Mouse (Mus musculus): ENCODE results near the gene Wrap53. TPM values are rescaled to one million over a fixed set of nuclear protein-coding genes. Genes with fewer than 3 reads are reported as not detected.
A peak's percentile ranks its signal among the peaks of the same experiment; 100 is the strongest.

Wrap53 gene
- total RNA-seq, 2 experiments from 2014 or later: 9.2 to 10.7 TPM

DNA sequence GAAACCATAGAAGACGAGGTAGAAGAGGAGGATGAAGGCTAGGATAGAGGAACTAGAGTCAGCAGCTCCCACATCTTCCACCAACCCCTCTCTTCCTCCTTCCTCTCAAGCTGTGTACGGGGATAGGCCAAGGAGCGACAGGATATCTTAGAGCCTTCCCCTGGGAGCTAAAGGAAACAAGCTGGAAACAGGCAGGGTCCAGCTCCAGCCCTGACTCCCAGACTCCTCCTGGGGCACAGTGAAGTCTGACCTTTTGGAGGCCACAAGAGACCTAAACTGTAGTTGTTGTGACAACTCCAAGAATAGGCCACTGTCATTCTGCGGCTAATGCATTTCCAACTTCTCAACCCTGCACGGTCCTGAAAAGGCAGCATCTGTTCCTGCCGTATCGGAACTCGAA is 23.5 kb upstream of the Wrap53 start:
- DNase-seq (ENCODE audit: low spot score in 2 of 2): no peak

DNA sequence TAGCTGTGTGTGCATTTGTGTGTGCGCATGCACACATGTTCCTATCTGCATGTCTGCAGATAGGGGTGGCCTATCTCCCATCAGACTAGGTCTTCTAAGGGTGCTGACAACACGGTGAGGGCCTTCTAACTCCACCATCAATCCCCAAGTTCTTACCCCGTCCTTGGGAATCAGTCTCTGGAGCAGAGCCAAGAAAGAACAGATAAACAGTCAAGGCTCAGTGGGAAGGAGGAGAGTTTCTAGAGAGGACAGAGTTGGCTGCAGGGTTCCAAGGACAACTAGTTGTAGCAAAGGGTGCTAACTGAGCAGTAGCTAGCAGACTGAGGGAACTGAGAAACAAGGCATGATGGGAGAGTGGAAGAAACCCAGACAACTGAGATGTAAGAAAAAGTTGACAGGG is 21.7 kb upstream of the Wrap53 start:
- DNase-seq (ENCODE audit: low spot score in 2 of 2): no peak

DNA sequence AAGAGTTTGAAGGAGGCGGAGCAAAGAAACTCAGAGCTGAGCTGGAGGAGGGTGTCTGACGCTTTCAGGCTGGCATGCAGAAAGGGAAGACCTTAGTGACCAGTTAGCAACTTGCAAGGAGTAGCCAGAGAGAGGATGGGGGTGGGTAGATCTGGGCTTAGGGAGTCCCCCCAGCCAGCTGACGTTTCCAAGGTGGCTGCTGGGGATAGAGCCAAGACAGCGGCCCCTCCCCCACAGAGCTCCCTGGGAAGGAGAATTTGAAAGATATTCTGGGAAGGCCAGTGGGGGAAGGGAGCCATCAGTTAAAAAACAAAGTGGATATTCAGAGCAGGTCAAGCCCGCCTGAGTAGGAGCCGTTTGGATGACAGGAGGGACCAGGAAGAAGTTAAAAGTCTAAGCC is 20.0 kb upstream of the Wrap53 start:
- peak; percentile 52 for DNase-seq (ENCODE audit: low spot score in 2 of 2)

DNA sequence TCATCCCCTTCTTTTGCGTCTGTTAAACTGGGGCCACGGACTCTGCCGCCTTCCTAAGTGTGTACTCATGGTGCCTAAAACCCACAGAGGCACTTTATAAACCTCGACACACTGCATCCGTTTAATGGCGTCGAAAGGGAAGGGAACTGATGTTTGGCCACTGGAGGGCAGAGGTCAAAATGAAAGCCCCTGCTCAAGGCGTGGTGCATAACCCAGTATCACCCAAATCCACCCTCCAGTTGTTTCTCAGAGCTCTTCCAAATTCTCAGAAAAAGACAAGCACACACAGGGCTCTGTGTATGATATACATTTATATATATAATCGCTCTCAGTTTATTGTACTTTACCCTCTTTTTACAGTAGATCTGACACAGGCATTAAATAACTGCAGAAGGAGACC is 19.4 kb upstream of the Wrap53 start:
- no peak for DNase-seq (ENCODE audit: low spot score in 2 of 2)

DNA sequence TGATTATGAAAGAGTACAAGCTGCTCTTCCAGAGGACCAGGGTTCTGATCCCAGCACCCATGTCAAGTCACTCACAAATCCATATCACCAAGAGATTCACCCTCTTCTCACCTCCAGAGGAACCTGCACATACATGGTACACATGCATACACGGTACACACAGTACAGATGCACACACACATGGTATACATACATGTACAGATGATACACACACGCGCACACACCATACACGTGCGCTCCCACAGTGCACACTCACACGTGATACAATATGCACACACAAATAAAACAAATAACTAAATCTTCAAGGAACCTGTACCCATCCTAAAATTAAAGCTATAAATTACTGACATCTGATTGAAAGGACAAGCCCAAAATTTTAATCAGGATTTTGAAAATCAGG is 14.8 kb upstream of the Wrap53 start:
- no peak for DNase-seq (ENCODE audit: low spot score in 2 of 2)

DNA sequence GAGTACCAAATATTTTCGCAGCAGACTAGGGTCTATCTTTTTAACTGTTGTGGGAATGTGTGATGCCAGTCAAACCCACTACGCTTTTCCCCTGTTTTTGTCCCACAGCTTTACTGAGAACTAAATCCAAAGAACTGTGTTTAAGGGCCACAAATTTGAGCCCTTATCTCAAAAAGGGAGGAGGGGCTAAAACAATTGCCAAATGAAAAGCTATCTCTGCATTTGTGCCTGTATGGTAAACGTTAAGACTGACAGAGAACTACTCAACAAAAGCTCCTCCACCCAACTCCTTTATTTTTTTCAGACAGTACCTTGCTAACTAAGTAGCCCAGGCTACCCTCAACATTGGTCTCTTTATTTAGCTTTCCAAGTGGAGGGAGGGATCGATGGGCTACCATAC is 12.7 kb upstream of the Wrap53 start:
- no peak for DNase-seq (ENCODE audit: low spot score in 2 of 2)

DNA sequence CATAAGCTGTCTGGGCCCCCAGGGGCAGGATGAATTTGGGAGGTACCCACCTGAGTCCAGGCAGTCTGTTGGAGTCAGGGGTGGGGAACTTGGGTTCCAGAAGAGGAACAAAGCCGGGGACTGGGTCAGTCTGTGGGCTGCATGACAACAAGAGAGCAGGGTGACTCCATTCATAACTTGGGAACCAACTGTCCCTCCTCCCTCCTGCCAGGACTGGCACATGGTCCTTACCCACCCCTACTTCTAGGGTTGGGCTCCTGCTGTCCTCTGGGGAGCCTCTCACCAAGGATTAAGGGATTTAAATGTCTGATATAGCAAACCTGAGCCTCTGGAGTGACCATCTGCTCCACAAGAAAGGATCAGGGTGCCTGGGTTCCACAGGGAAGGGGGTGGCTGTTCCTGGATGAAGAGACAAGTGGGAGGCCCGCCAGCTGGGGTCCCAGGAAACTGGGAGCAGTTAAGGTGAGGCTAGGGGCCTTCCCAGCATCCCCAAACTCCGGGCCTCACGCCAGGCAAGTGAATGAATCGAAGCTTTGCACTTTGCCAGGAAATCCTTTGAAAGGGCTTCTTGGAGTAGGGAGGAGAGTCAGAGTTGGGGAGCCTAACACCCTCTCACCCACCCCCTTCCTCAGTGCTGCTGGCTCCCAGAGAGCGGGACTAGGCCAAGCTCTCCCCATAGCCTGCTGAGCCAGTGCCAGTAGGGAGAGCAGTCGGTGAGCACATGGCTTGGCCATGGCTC is 12.0 kb upstream of the Wrap53 start:
- DNase-seq (ENCODE audit: low spot score in 2 of 2): peak; percentile 36 to 56

DNA sequence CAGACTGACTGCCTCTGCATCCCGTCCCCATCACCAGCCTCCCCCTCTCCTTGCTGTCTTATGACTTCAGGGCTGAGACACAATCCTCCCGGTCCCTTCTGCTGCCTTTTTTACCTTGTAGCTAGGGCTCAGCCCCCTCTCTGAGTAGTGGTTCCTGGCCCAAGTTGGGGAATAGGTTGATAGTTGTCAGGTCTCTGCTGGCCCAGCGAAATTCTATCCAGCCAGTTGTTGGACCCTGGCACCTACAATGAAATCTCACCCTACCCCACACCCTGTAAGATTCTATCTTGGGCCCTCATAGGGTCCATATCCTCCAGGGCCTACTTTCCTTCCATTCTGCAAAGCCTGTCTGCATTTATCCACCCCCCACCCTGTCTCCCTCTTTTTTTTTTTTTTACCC is 11.4 kb upstream of the Wrap53 start:
- no peak for DNase-seq (ENCODE audit: low spot score in 2 of 2)

DNA sequence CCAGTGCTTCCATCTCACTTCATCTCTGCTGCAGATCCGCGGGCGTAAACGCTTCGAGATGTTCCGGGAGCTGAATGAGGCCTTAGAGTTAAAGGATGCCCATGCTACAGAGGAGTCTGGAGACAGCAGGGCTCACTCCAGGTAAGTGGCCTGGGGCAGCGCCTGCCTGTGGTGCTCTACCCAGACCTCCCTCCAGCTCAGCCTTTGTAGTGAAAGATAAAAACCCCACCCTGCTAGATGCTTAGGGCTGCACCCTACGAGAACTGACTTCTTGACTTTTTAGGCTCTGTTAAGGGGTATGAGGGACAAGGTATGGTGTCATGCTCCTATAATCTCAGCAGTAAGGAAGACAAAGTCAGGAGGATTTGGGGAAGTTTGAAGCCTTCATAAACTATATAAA is 10.6 kb upstream of the Wrap53 start:
- no peak for DNase-seq (ENCODE audit: low spot score in 2 of 2)

DNA sequence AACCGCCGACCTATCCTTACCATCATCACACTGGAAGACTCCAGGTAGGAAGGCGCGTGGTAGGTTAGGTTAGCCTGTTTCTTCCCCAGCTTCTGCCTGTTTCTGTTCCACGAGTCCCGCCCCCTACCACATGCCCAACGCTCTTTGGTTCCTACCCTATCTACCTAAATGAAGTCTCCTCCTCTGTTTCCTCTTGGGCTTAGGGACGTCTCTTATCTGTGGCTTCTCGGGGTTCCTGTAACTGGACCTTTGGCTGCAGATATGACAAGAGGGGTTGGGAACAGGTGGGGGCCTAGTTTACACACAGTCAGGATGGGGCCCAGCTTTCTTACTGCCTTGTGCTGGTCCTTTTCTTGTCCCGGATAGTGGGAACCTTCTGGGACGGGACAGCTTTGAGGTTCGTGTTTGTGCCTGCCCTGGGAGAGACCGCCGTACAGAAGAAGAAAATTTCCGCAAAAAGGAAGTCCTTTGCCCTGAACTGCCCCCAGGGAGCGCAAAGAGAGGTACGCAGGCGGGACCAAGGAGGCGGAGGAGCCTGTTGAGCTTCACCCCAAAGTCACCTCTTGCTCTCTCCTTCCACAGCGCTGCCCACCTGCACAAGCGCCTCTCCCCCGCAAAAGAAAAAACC is 9.3 kb upstream of the Wrap53 start:
- DNase-seq (ENCODE audit: low spot score in 2 of 2): no peak

DNA sequence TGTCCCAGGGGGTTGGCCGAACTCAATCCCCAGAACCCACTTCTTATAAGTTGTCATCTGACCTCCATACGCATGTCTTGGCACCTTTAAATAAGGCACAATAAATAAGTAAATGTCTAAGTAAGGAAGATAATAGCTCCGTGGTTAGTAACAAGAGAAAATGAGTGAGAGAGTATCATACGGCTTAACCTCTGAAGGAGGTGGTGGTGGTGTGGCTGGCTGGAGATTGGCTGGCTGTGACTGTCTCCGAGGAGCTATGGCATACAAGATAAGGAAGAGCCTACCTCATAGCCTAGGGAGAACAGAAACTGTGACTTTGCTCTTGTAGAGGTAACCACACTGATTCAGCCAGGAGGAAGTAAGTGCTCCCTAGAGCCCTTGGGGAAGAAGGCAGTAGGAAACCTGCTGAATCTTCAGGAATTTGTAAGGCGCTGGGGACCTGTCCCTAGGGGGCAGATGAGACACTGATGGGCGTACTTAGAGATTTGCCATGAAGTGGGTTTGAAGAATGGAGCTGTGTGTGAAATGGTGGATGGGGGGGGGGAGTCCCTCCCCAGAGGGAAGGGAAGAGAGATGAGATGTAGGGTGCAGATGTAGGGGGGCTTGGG is 5.8 kb upstream of the Wrap53 start:
- no peak for DNase-seq (ENCODE audit: low spot score in 2 of 2)

DNA sequence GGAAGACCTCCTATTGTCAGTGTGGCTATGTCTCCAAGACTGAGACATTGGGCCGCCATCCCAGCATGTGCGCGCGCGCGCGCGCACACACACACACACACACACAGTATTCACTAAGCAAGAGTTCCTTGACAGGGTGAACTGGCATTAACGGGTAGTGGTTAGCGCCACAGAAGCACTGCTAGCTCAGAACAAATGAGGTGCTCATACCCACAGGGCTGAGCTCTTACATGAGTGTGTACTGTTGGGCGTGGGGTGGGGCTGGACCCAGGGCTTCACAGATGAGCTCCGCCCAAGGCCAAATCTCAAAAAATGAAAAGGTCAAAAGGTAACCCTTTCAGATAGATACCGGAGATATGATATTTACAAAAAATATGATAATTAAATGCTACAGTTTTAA is 4.9 kb upstream of the Wrap53 start:
- DNase-seq (ENCODE audit: low spot score in 2 of 2): no peak

DNA sequence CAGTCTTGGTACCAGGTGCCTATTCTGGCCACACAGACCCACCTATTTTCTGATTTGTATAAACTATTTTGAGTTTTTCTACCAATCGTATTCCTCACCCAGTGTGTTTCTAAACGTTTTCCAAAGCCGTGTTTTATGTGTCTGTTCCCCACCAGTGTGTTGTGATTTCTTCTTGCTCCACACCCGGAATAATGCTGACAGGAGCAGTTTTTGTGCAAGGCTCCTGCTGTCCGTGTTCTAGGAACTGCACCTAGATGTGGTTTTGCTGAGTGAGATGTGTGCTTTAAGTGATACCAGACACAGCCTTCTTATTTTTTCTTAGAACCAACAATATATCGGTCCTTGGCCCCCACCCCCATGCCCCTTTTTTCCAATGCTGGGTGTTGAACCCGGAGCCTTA is 4.0 kb upstream of the Wrap53 start:
- no peak for DNase-seq (ENCODE audit: low spot score in 2 of 2)

DNA sequence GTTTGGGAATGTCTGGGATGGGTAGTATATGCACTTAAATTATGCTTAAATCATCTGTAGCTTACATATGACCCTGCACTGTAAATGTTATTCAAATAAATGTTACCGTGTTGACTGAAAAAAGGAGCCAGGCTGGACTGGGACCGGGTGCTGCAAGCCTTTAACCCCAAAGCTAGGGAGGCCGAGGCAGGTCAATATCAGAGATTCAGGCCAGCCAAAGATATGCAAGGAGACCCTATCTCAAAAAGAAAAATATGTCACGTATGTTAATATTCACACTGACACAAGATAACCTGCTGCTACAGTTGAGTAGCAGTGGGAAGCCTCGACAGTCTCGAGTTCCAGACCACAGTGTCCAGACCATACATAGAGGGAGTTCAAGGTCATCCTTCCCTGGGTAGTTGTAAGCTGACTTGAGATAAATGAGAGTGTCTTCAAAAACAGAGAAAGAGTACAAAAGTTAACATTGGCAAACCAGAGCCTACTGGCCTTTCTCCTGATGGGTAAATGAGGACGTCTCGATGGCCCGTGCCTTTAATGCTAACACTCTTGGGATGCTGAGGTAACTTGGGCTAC is 2.3 kb upstream of the Wrap53 start:
- DNase-seq (ENCODE audit: low spot score in 2 of 2): no peak

DNA sequence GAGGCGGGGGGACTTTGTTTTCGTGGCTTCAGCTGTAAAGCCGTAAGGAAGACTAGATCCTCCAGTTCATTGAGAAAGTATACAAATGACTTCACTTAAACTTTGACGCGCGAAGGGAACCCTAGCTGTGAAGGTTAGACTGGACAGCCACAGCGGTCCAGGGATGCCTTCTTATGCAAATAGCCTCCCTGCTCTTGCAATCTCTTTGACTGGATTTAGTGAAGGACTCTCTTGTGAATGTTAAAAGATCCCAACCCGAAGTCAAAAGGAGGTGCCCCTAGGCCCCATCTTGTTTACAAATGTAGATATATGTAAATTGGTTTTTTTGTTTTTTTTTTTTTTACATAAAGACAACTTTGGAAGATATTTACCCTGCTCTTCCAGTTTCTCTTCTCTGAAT is 1.8 kb upstream of the Wrap53 start:
- no peak for DNase-seq (ENCODE audit: low spot score in 2 of 2)

DNA sequence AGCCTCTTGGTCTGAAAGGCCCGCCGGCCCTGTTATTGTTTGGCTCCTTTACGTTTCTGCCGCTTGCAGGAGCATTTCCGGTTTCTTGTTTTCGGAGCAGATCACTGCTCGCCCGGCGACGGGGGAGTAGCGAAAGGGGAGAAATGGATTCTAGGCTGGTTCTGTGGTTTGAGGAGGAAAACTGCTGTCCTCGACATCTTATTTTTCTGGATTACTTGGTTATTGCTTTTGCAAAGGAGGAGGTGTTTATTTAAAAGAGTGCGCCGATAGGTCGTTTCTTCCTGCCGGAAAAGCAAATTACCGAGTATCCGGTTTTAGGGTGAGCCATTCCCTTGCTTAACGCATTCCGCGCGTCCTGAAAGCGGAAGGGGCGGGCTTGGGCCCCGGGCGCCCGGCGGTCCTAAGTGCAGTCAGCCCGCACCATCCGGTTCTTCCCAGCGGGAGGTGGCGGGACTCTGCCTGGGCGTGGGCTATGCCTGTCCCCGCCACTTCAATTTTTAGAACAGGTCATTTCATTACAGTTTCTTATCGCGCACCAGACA is 1.2 kb upstream of the Wrap53 start:
- peak; percentile 88 to 91 for DNase-seq (ENCODE audit: low spot score in 2 of 2)

DNA sequence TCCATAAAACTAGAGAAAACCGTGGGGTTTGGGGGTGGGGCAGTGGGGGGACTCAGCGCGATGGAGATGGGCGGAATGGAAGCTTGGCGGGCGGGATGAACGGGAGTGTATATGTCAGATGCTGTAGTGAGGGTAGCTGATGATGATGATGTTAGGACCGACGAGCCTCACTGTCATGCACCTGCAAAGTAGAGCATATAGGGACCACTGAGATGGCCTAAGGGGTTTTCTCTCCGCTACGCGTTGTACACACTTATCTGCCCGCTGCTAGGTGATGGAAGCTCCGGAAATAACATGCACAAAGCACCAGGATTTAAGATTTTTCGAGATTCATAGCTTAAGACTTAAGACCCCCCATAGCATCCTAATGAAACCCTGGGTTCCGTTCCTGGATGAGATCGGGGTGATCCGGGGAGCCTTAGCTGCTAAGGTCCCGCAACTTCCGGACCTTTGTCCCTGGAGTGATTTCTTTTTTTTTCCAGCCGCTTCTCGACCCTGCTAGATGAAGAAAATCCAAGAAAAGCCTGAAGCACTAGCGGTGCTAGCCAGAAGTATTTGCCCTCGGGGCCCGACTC is 604 bp upstream of the Wrap53 start:
- peak in 1 of 2 experiments; percentile 19 for DNase-seq (ENCODE audit: low spot score in 2 of 2)

DNA sequence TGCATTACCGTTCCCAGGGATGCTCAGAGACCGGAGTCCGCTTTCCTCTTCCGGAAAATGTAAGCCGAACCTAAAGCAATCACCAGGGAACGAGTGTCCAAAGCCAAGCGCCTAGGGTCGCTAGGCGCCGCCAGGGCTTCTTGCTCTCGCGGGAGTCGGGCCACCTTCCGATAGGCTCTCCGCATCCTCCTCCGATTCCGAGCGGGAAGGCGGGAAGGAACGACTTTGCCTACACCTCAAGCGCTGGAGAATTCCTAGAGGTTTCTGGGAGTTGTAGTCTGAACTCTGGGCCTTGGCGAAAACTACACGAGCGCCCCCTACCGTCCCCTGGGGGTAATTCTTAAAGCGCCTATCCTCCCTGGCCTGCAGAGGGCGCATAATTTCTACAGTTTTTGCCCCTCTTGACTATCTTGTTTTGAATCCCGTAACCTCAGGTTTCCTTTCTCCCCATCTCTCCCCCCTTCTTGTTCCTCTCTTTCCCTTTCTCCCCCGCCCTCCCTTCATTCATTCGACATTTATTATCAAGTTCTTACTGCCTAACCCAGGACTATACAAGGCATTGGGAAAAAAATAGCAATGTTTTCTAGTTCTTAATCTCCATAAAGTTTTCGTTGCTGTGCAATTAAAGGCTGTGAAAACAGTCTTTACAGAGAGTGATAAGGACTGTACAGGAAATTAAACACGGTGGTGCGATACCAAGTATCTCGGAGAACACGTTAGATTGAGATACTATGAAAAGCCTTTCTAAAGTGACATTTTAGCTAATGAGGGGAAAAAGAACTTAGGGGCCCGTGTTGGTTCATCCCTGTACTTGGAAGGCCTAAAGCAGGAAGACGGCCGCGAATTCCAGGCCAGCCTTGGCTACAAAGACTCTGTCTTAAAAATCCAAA is 682 bp downstream of the Wrap53 start:
- DNase-seq (ENCODE audit: low spot score in 2 of 2): peak; percentile 97

DNA sequence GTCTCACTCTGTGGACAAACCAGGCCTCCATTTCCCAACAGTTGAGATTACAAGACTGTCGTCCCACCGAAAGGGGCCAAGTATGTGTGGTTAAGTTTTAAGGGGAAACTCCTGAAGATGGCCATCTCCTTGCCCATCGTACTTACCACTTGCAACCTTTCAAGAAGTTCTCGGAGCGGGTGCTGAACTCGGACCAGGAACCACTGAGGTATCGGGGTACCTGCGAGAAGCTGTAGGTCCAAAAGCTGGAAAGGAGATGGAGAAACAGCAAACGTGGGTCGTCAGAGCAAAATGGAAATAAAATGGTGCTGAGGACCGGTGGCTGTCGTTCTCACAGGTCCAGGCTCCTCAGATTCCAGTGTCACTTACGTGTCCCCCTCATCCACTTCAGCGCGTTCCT is 1.8 kb downstream of the Wrap53 start:
- no peak for DNase-seq (ENCODE audit: low spot score in 2 of 2)

DNA sequence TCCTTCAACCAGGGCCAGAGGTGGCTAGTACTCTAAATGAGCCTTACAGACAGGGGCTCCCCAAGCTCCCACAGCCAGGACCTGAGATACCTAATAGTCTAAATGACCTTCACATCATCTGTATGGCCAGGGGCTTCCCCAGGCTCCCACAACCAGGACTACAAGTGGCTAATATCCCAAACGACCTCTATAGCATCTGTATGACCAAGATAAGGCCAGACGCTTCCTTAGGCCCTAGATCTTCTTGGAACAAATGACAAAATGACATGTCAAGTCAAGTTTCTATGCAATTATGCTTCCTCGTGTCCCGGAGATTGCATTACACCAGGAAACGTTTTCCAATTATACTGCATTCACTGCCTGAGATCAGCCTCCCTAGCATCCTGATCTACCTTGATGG is 3.7 kb downstream of the Wrap53 start:
- no peak for DNase-seq (ENCODE audit: low spot score in 2 of 2)

DNA sequence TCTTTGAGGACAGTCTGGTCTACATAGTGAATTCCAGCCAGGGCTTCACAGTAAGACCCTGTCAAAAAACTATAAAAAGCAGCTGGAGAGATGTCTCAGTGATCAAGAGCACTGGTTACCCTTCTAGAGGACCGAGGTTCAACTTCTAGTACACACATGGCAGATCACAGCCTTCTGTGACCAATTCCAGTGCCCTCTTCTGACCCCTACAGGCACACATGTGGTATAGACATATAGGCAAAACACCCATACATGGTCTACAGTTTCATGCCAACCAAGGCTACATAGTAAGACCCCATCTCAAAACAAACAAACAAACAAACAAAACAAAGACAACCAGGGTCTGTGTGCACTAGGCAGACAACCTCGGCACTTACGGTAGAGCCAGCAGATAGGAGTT is 4.8 kb downstream of the Wrap53 start:
- no peak for DNase-seq (ENCODE audit: low spot score in 2 of 2)

Measured in left cerebral cortex, adult 18-20 months (tissue).